Mouse (Mus musculus): Measurements from ENCODE around the gene Zg16. TPM values are rescaled to one million over a fixed set of nuclear protein-coding genes. Genes with fewer than 3 reads are reported as not detected.

Gene Zg16
- polyA plus RNA-seq, 1 experiment, result not detected

DNA sequence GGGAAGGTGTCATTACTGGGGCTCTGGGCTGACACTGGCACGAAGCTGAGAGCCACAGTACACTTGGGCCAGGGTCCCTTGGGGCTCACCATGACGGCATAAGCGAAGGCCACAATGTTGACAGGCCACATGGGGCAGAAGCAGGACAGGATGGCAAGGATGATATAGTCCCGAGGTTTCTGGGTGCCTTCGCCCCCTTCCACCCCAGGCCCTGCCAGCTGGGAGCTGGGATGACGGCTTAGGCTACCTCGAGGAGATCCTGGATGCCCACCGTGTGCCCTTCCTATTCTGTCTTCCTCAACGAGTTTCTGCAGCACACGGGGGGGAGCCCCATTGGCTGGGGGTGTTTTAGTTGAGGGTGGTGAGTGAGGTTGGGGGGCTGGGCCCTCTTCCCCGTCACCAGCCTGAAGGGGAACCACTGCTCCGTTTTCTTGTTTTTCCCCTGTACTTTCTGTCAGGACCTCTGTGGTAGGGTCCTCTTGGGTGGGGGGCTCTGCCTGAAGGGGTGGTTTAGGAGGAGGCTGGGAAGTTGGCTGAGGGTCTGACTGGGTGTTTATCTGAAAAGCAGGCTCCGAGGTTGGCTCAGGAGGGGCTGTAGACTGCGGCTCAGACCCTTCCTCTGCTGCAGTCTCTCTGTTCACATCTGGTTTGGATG, 67.7 kb downstream of the Zg16 start:
- H3K27me3 ChIP-seq (ENCODE audit: control insufficient read depth, insufficient read depth, insufficient read length), result no peaks in the 10 kb centered on the region
- TF ChIP-seq TCF12 (IDR thresholded peaks at IDR 0.05; ENCODE audit: insufficient read depth, poor library complexity, severe bottlenecking) (no peak), POLR2A (IDR thresholded peaks at IDR 0.05; ENCODE audit: insufficient read length, low read depth) (no peak), POLR2AphosphoS2 (IDR thresholded peaks at IDR 0.05; ENCODE audit: insufficient read length, low read depth) (no peak), USF1 (IDR thresholded peaks at IDR 0.05; ENCODE audit: low read depth) (no peak), MYOD1 (IDR thresholded peaks at IDR 0.05; ENCODE audit: control insufficient read depth in 1 of 3, insufficient read length in 2 of 3, low read depth in 2 of 3) (no peak)
- H3K36me3 ChIP-seq (ENCODE audit: control insufficient read depth, insufficient read depth), result peaks cover 6% of the 10 kb centered on the region
- H3K4me2 ChIP-seq (ENCODE audit: low read depth), result no peak overlapping the region
- peaks cover 20% of the 10 kb centered on the region for H3K79me2 ChIP-seq (ENCODE audit: control insufficient read depth, insufficient read depth)
- no peak overlapping the region for H3K4me3 ChIP-seq
- H3ac ChIP-seq (ENCODE audit: control insufficient read depth, insufficient read length), result no peak overlapping the region

DNA sequence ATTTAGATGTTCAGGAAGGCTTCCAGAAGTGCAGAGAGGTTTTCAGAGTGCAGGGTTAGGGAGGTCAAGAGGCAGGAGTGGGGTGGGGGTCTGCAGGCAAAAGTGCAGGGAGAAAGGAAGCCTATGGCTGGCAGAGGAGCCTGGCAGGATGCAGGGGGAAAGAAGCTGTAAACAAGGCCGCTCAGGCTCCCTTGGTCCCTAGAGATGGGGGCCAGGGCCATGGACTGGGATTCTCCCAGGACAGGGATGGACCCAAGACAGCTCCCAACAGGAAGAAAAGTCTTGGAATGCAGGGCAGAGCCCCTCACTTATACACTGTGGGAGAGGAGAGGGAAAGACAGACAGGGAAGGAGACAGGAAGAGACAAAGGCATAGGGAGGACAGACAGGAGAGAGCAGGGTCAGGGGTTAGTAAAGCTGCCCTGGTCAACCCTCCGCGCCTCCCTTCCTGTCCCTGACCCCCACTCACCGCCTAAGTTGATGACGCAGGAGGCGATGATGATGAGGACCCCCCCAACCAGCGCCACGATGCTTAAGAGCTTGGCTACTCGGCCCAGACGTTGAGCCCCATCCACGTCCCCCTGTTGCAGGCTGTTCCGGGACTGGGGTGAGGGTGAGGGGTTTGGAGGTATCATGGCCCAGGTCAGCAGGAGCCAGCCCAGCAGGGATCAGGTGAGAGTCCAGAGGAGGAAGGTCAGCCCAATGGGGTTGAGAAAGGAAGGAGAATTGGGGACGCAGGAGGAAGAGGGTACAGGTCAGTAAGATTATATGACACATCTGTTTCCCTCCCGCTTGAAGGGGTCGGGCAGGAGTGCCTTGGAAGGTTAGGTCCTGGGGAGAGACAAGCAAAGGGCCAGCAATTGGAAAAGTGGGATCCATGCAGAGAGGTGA, 68.5 kb downstream of the Zg16 start:
- TF ChIP-seq CEBPB (IDR thresholded peaks at IDR 0.05; ENCODE audit: insufficient read depth, poor library complexity, severe bottlenecking) (no peak), SRF (IDR thresholded peaks at IDR 0.05; ENCODE audit: control insufficient read depth, insufficient read length, low read depth) (no peak), MYOD1 (IDR thresholded peaks at IDR 0.05; ENCODE audit: control insufficient read depth in 1 of 3, insufficient read length in 2 of 3, low read depth in 2 of 3) (no peak), POLR2AphosphoS2 (IDR thresholded peaks at IDR 0.05; ENCODE audit: insufficient read length, low read depth) (no peak), REST (IDR thresholded peaks at IDR 0.05; ENCODE audit: insufficient read depth, insufficient read length) (no peak), POLR2A (IDR thresholded peaks at IDR 0.05; ENCODE audit: insufficient read length, low read depth) (no peak), USF1 (IDR thresholded peaks at IDR 0.05; ENCODE audit: low read depth) (no peak), TCF3 (IDR thresholded peaks at IDR 0.05; ENCODE audit: insufficient read length, low read depth) (no peak), TCF12 (IDR thresholded peaks at IDR 0.05; ENCODE audit: insufficient read depth, poor library complexity, severe bottlenecking) (no peak), E2F4 (IDR thresholded peaks at IDR 0.05; ENCODE audit: insufficient read depth) (no peak), MYOG (IDR thresholded peaks at IDR 0.05; ENCODE audit: control insufficient read depth in 1 of 3, insufficient read depth in 1 of 3, insufficient read length in 2 of 3, low read depth in 2 of 3) (no peak), MAX (IDR thresholded peaks at IDR 0.05; ENCODE audit: low read depth) (no peak)
- H3K4me2 ChIP-seq (ENCODE audit: low read depth), result no peak overlapping the region
- no peak overlapping the region for H3ac ChIP-seq (ENCODE audit: control insufficient read depth, insufficient read length)
- H3K27me3 ChIP-seq (ENCODE audit: control insufficient read depth, insufficient read depth, insufficient read length), result no peaks in the 10 kb centered on the region
- no peak overlapping the region for H3K4me3 ChIP-seq
- no peaks in the 10 kb centered on the region for H3K36me3 ChIP-seq (ENCODE audit: control insufficient read depth, insufficient read depth)
- peaks cover 20% of the 10 kb centered on the region for H3K79me2 ChIP-seq (ENCODE audit: control insufficient read depth, insufficient read depth)

DNA sequence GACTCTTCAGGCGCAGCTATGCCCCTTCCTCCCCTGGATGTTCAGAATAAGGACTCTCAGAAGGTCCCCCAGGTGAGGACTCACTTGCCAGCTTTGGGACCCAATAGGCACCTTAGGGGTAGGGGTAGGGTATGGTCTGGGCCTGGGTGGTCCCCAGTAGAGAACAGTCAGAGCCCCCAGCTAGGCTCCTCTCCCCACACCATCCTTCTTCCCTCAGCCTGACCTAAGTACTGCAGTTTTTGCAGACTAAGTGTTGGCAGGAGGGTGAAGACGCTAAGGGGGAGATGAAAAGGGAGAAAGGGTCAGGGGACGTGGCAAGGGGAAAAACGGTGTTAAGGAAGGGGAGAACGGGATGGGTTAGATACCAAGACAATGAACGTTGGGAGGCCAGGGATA, 69.2 kb downstream of the Zg16 start:
- H3K4me3 ChIP-seq, result no peak overlapping the region
- no peaks in the 10 kb centered on the region for H3K27me3 ChIP-seq (ENCODE audit: control insufficient read depth, insufficient read depth, insufficient read length)
- H3K36me3 ChIP-seq (ENCODE audit: control insufficient read depth, insufficient read depth), result no peaks in the 10 kb centered on the region
- H3ac ChIP-seq (ENCODE audit: control insufficient read depth, insufficient read length), result no peak overlapping the region
- TF ChIP-seq TCF12 (IDR thresholded peaks at IDR 0.05; ENCODE audit: insufficient read depth, poor library complexity, severe bottlenecking) (no peak), MYOG (IDR thresholded peaks at IDR 0.05; ENCODE audit: control insufficient read depth in 1 of 3, insufficient read depth in 1 of 3, insufficient read length in 2 of 3, low read depth in 2 of 3) (no peak), E2F4 (IDR thresholded peaks at IDR 0.05; ENCODE audit: insufficient read depth) (no peak), MAX (IDR thresholded peaks at IDR 0.05; ENCODE audit: low read depth) (no peak), POLR2A (IDR thresholded peaks at IDR 0.05; ENCODE audit: insufficient read length, low read depth) (no peak), TCF3 (IDR thresholded peaks at IDR 0.05; ENCODE audit: insufficient read length, low read depth) (no peak), CEBPB (IDR thresholded peaks at IDR 0.05; ENCODE audit: insufficient read depth, poor library complexity, severe bottlenecking) (no peak), REST (IDR thresholded peaks at IDR 0.05; ENCODE audit: insufficient read depth, insufficient read length) (no peak), MYOD1 (IDR thresholded peaks at IDR 0.05; ENCODE audit: control insufficient read depth in 1 of 3, insufficient read length in 2 of 3, low read depth in 2 of 3) (no peak), SRF (IDR thresholded peaks at IDR 0.05; ENCODE audit: control insufficient read depth, insufficient read length, low read depth) (no peak), POLR2AphosphoS2 (IDR thresholded peaks at IDR 0.05; ENCODE audit: insufficient read length, low read depth) (no peak), USF1 (IDR thresholded peaks at IDR 0.05; ENCODE audit: low read depth) (no peak)
- peaks cover 26% of the 10 kb centered on the region for H3K79me2 ChIP-seq (ENCODE audit: control insufficient read depth, insufficient read depth)
- no peak overlapping the region for H3K4me2 ChIP-seq (ENCODE audit: low read depth)

DNA sequence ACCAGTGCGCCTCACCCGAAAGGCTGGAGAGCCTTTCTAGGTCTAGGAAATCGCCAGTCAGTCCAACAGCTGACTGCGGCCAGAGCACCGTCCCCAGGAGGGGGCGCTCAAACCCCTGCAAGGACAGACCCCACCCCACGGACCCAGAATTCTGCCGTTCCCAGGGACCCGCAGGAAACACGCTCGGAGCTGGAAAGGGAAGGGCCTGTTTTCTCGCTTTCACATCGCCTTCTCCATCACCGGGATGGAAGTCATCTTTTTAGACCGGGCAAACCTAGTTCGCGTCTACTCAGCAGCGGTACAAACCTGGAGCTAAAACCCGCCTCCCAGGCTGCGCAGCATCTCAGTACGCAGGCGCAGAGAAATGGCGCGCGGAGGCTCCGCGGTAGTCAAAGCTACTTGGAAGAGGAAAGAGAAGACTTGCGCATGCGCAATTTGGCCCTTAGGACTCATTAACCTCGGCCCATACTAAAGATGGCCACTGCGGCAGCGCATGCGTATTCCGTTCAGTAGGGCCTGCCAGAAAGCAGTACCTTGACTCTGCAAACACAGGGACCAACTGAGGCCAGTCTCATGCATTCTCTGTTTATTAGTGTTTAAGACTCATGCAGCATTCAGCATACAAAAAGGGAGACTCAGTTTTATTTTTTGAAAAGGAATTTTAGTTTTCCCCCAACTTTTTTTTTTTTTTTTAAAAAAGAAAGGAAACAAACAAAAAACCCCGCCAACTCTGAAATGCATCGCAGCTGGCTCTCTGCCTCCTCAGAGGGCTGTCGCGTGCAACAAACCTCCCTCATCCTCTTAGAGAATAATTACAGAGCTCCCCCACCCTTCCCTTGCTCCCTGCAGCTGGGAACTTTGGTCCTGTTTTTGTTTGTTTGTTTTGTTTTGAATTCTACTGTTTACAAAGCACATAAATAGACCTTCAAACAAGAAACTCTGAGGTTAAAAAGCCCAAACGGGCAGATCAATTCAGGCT, 69.9 kb downstream of the Zg16 start, which contains the start of gene Pagr1a:
TSS of gene Pagr1a (minus strand) at position 382 of the 979 bp plus-strand sequence.
- Histone ChIP-seq H3K79me2 (ENCODE audit: control insufficient read depth, insufficient read depth) (peaks cover 31% of the 10 kb centered on the region), H3K36me3 (ENCODE audit: control insufficient read depth, insufficient read depth) (no peaks in the 10 kb centered on the region), H3ac (ENCODE audit: control insufficient read depth, insufficient read length) (peak within 1 kb of the TSS; percentile 51), H3K27me3 (ENCODE audit: control insufficient read depth, insufficient read depth, insufficient read length) (no peaks in the 10 kb centered on the region), H3K4me3 (peak within 1 kb of the TSS; percentile 81), H3K4me2 (ENCODE audit: low read depth) (peak within 1 kb of the TSS; percentile 77)
- TF ChIP-seq MAX (IDR thresholded peaks at IDR 0.05; ENCODE audit: low read depth) (no peak), POLR2AphosphoS2 (IDR thresholded peaks at IDR 0.05; ENCODE audit: insufficient read length, low read depth) (peak; percentile 65), CEBPB (IDR thresholded peaks at IDR 0.05; ENCODE audit: insufficient read depth, poor library complexity, severe bottlenecking) (no peak), TCF12 (IDR thresholded peaks at IDR 0.05; ENCODE audit: insufficient read depth, poor library complexity, severe bottlenecking) (no peak), TCF3 (IDR thresholded peaks at IDR 0.05; ENCODE audit: insufficient read length, low read depth) (no peak), USF1 (IDR thresholded peaks at IDR 0.05; ENCODE audit: low read depth) (no peak), MYOD1 (IDR thresholded peaks at IDR 0.05; ENCODE audit: control insufficient read depth in 1 of 3, insufficient read length in 2 of 3, low read depth in 2 of 3) (peak in 2 of 3 experiments; percentile 49 to 65), MYOG (IDR thresholded peaks at IDR 0.05; ENCODE audit: control insufficient read depth in 1 of 3, insufficient read depth in 1 of 3, insufficient read length in 2 of 3, low read depth in 2 of 3) (peak; percentile 25 to 72 (median 26)), SRF (IDR thresholded peaks at IDR 0.05; ENCODE audit: control insufficient read depth, insufficient read length, low read depth) (no peak), POLR2A (IDR thresholded peaks at IDR 0.05; ENCODE audit: insufficient read length, low read depth) (peak; percentile 48), E2F4 (IDR thresholded peaks at IDR 0.05; ENCODE audit: insufficient read depth) (peak; percentile 57)
